Mouse (Mus musculus): ENCODE measurements around the gene Homer2.

The Homer2 gene

GRCm38 (mm10) chr7:81561211-81561610 lies 146.1 kb downstream of the Homer2 start:
- DNase-seq (ENCODE audit: low read depth, low spot score), result no peak

GRCm38 (mm10) chr7:81560101-81561049 lies 147.0 kb downstream of the Homer2 start:
- no peak for DNase-seq (ENCODE audit: low read depth, low spot score)

GRCm38 (mm10) chr7:81559231-81559980 lies 147.9 kb downstream of the Homer2 start:
- no peak for DNase-seq (ENCODE audit: low read depth, low spot score)

GRCm38 (mm10) chr7:81557985-81558360 lies 149.4 kb downstream of the Homer2 start:
- DNase-seq (ENCODE audit: low read depth, low spot score), result no peak

GRCm38 (mm10) chr7:81557252-81557984 lies 149.9 kb downstream of the Homer2 start:
- no peak for DNase-seq (ENCODE audit: low read depth, low spot score)

GRCm38 (mm10) chr7:81556839-81557238 lies 150.5 kb downstream of the Homer2 start:
- DNase-seq (ENCODE audit: low read depth, low spot score), result no peak

- DNase-seq (ENCODE audit: low read depth, low spot score), result peak; percentile 27
Measured at GRCm38 (mm10) chr7:81554369-81554768, 153.0 kb downstream of the Homer2 start.

GRCm38 (mm10) chr7:81553589-81553988 lies 153.7 kb downstream of the Homer2 start:
- no peak for DNase-seq (ENCODE audit: low read depth, low spot score)
